Mouse (Mus musculus) CD8-positive naive resting alpha-beta T cell, adult 2 months (primary cell): ENCODE results near the gene Traf5.

Experiments used
- DNase-seq, 2 experiments: peaks; one replicate each; pipeline ENCODE4 v3.0.0; 2022; ENCODE audit warnings: low read depth in 2 of 2, low spot score in 2 of 2

Gene Traf5

GRCm38 (mm10) chr1:192066956-192067355 is 25.4 kb downstream of the Traf5 start:
- DNase-seq = no peak

- DNase-seq = no peak
Measured at GRCm38 (mm10) chr1:192063209-192063946, 29.0 kb downstream of the Traf5 start.

GRCm38 (mm10) chr1:192062682-192063081 is 29.7 kb downstream of the Traf5 start:
- no peak for DNase-seq

GRCm38 (mm10) chr1:192061666-192062306 is 30.6 kb downstream of the Traf5 start:
- no peak for DNase-seq

- no peak for DNase-seq
Measured at GRCm38 (mm10) chr1:192058911-192059310, 33.4 kb downstream of the Traf5 start.

- no peak for DNase-seq
Measured at GRCm38 (mm10) chr1:192053726-192054125, 38.6 kb downstream of the Traf5 start.

- DNase-seq = no peak
Measured at GRCm38 (mm10) chr1:192052986-192053385, 39.4 kb downstream of the Traf5 start.

- no peak for DNase-seq
Measured at GRCm38 (mm10) chr1:192052461-192052860, 39.9 kb downstream of the Traf5 start.

- DNase-seq = no peak
Measured at GRCm38 (mm10) chr1:191999022-191999421, 93.3 kb downstream of the Traf5 start.

GRCm38 (mm10) chr1:191996621-191997185 is 95.7 kb downstream of the Traf5 start:
- no peak for DNase-seq

- DNase-seq = no peak
Measured at GRCm38 (mm10) chr1:191995916-191996315, 96.4 kb downstream of the Traf5 start.

GRCm38 (mm10) chr1:191995488-191995887 is 96.9 kb downstream of the Traf5 start:
- peak; percentile 69 to 83 for DNase-seq

GRCm38 (mm10) chr1:191994476-191994875 is 97.9 kb downstream of the Traf5 start:
- no peak for DNase-seq

- DNase-seq = no peak
Measured at GRCm38 (mm10) chr1:191992040-191992780, 100.1 kb downstream of the Traf5 start.

GRCm38 (mm10) chr1:191989994-191990393 is 102.4 kb downstream of the Traf5 start:
- peak; percentile 89 to 92 for DNase-seq

GRCm38 (mm10) chr1:191989060-191989459 is 103.3 kb downstream of the Traf5 start:
- no peak for DNase-seq

GRCm38 (mm10) chr1:191988646-191989045 is 103.7 kb downstream of the Traf5 start:
- no peak for DNase-seq

GRCm38 (mm10) chr1:191987481-191987769 is 104.9 kb downstream of the Traf5 start:
- DNase-seq = no peak

- DNase-seq = no peak
Measured at GRCm38 (mm10) chr1:191986674-191987480, 105.5 kb downstream of the Traf5 start.

- DNase-seq = no peak
Measured at GRCm38 (mm10) chr1:191981426-191982102, 110.8 kb downstream of the Traf5 start.
